Mouse (Mus musculus): ENCODE data around the gene Serpina3b. TPM values are rescaled to one million over a fixed set of nuclear protein-coding genes. Genes with fewer than 3 reads are reported as not detected.

Gene Serpina3b
- polyA plus RNA-seq, 1 experiment from 2014 or later, result not detected

DNA sequence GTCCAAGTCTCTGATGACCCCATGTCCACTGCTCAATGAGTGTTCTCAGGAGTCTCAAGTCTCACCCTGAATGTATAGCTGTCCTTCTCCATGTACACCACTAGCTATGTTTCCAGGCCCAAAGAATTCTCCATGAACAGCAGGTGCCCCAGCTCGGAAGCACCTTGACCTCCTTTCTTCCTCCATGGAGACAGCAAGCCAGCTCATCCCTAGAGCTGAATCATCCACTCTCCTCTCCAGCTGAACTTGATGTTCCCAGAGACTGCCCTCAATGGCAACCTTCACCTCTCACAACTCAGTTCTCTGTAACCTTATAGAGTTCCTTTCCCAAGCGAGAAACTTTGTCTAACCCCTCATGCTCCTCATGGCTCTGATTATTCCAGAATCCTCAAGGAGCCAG, 17.8 kb downstream of the Serpina3b start:
- Histone ChIP-seq H3K27me3 (ENCODE audit: control insufficient read depth, insufficient read depth, low read length) (no peaks in the 10 kb centered on the region), H3K27ac (ENCODE audit: low read length) (no peak overlapping the region), H3K4me1 (ENCODE audit: control insufficient read depth, insufficient read depth, low read length) (no peaks in the 10 kb centered on the region), H3K36me3 (ENCODE audit: control insufficient read depth, insufficient read depth) (no peaks in the 10 kb centered on the region), H3K4me3 (ENCODE audit: low read length) (no peak overlapping the region), H3K9ac (ENCODE audit: low read length) (no peak overlapping the region), H3K9me3 (replicated peaks; ENCODE audit: control insufficient read depth, low read length) (no peaks in the 10 kb centered on the region), H3K4me2 (ENCODE audit: low read depth, low read length) (no peak overlapping the region)
- no peak for ATAC-seq (replicated peaks; ENCODE audit: extremely low read depth, insufficient read depth, low FRiP score)
- 78% methylated on average over 2 of the region's 2 CpGs for WGBS

DNA sequence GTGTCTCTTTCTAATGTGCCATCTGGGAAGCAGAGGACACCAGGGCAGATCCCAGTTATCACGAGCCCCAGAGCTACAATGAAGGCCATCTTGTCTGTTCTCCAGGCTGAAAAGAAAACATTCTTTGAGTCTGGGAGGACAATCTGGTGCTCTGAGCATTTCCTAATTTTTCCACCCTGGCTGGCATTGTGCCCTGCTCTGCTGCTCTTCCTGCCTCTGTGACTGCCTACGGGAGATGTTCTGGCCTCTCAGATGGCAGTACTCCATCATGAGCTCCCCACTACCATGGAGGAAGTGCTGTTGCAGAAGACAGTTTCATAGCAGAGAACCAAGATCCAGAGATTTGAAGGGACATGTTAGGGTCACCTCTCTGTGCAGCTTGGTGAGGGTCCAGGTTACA, 24.2 kb downstream of the Serpina3b start:
- H3K4me1 ChIP-seq (ENCODE audit: control insufficient read depth, insufficient read depth, low read length), result no peaks in the 10 kb centered on the region
- no peaks in the 10 kb centered on the region for H3K27me3 ChIP-seq (ENCODE audit: control insufficient read depth, insufficient read depth, low read length)
- no peaks in the 10 kb centered on the region for H3K36me3 ChIP-seq (ENCODE audit: control insufficient read depth, insufficient read depth)
- 61% methylated on average over 2 of the region's 2 CpGs for WGBS
- no peak overlapping the region for H3K4me3 ChIP-seq (ENCODE audit: low read length)
- H3K27ac ChIP-seq (ENCODE audit: low read length), result no peak overlapping the region
- ATAC-seq (replicated peaks; ENCODE audit: extremely low read depth, insufficient read depth, low FRiP score), result no peak
- H3K4me2 ChIP-seq (ENCODE audit: low read depth, low read length), result no peak overlapping the region
- H3K9me3 ChIP-seq (replicated peaks; ENCODE audit: control insufficient read depth, low read length), result no peaks in the 10 kb centered on the region
- H3K9ac ChIP-seq (ENCODE audit: low read length), result no peak overlapping the region

DNA sequence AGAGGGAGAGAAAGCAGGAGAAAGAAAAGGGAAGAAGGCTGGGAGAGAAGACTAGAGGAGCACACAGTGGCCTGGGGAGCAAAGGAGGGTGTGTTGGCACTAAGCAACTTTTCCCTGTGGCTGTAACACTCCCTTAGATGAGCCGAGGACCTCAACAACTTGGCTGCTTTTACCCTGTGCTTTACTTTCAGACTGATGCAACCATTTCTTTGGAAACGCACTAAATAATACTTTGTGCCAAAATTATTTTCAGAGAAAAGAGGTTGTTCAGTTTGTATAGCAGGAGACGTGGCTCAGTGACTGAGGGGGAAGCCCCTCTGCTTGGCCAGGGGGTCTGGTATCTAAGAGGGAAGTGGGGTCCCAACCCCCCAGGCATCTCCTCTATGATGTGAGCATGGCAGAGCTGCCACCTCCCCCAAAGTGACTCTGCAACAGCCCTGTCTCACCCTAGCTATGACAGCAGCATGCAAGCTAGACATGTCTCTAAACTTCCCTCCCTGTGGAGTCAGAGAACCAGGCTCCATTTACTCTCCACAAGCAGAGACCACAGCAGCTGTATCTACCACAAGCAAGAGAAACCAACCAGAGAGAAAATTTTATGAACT, 25.3 kb downstream of the Serpina3b start:
- no peak overlapping the region for H3K9ac ChIP-seq (ENCODE audit: low read length)
- no peaks in the 10 kb centered on the region for H3K4me1 ChIP-seq (ENCODE audit: control insufficient read depth, insufficient read depth, low read length)
- H3K27me3 ChIP-seq (ENCODE audit: control insufficient read depth, insufficient read depth, low read length), result no peaks in the 10 kb centered on the region
- no peaks in the 10 kb centered on the region for H3K9me3 ChIP-seq (replicated peaks; ENCODE audit: control insufficient read depth, low read length)
- H3K4me3 ChIP-seq (ENCODE audit: low read length), result no peak overlapping the region
- ATAC-seq (replicated peaks; ENCODE audit: extremely low read depth, insufficient read depth, low FRiP score), result no peak
- H3K27ac ChIP-seq (ENCODE audit: low read length), result no peak overlapping the region
- no peaks in the 10 kb centered on the region for H3K36me3 ChIP-seq (ENCODE audit: control insufficient read depth, insufficient read depth)
- 71% methylated on average over 3 of the region's 3 CpGs for WGBS
- H3K4me2 ChIP-seq (ENCODE audit: low read depth, low read length), result no peak overlapping the region

DNA sequence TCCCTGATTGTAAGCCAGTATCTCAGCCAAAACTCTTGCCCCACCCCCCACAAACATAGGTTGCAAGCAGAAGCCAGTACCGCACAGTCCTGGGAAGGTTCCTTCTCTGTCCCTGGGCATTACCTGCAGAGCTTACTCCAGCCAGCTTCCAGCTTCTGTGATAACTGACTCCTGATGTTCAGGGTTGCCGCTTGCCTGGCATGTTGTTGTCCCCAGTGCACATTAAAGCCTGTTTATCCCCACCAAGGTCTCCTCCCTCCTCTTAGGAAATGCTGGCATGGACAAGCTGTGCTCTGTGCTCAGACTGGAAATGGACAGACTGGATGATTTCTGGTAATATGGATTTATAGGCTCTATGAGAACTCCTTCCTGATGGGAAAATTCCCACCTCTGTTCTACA, 25.9 kb downstream of the Serpina3b start, which contains the start of gene Serpina3c:
Gene Serpina3c (minus strand): TSS at position 215 of the 400 bp plus-strand sequence.
- Histone ChIP-seq H3K27me3 (ENCODE audit: control insufficient read depth, insufficient read depth, low read length) (no peaks in the 10 kb centered on the region), H3K27ac (ENCODE audit: low read length) (no peak within 1 kb of the TSS), H3K4me1 (ENCODE audit: control insufficient read depth, insufficient read depth, low read length) (no peaks in the 10 kb centered on the region), H3K9me3 (replicated peaks; ENCODE audit: control insufficient read depth, low read length) (no peaks in the 10 kb centered on the region), H3K36me3 (ENCODE audit: control insufficient read depth, insufficient read depth) (no peaks in the 10 kb centered on the region), H3K4me2 (ENCODE audit: low read depth, low read length) (no peak within 1 kb of the TSS), H3K4me3 (ENCODE audit: low read length) (no peak within 1 kb of the TSS), H3K9ac (ENCODE audit: low read length) (no peak within 1 kb of the TSS)
- no peak for ATAC-seq (replicated peaks; ENCODE audit: extremely low read depth, insufficient read depth, low FRiP score)
- 83% methylated on average over 2 of the region's 2 CpGs for WGBS

DNA sequence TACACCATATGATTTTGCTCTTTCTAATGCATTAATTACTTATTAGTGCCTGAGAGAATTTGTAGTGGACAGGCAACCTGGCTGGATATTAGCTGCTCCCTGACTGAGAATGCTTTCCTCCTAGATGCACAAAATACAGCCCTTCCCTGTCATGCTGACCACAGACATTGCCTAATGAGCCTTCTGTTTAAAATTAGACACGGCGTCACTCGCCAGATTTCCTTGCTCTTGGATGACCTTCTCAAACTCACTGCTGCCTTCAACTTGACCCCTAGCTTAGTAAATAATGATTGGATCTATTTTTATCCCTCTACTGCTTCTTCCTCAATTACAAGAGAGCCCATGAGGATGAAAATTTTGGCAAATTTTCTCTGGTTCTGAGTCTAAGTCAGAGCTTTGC, 47.0 kb downstream of the Serpina3b start:
- ATAC-seq (replicated peaks; ENCODE audit: extremely low read depth, insufficient read depth, low FRiP score), result no peak
- Histone ChIP-seq H3K4me2 (ENCODE audit: low read depth, low read length) (no peak overlapping the region), H3K27me3 (ENCODE audit: control insufficient read depth, insufficient read depth, low read length) (no peaks in the 10 kb centered on the region), H3K9me3 (replicated peaks; ENCODE audit: control insufficient read depth, low read length) (no peaks in the 10 kb centered on the region), H3K4me1 (ENCODE audit: control insufficient read depth, insufficient read depth, low read length) (peaks cover 15% of the 10 kb centered on the region), H3K4me3 (ENCODE audit: low read length) (no peak overlapping the region), H3K36me3 (ENCODE audit: control insufficient read depth, insufficient read depth) (no peaks in the 10 kb centered on the region), H3K9ac (ENCODE audit: low read length) (no peak overlapping the region), H3K27ac (ENCODE audit: low read length) (no peak overlapping the region)
- WGBS, result 30% methylated on average over 3 of the region's 3 CpGs

DNA sequence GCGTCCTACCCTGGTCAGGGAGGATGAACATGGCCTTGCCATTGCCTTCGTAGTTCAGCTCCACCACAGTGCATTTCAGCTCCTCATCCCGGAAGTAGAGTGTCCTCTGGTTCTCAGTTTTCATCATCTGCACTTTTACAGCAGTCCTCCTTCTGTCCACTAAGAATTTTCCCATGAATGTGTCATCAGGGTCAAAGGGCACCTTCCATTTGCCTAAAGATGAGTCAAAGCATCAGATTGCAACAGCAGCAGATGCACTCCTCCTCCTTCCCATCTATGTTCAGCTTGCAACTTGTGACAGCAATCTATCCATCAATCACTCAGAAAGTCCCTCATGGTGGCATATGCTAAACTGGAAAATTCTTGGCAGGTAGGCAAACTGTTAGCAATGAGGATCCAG, 47.8 kb downstream of the Serpina3b start:
- WGBS, result 81% methylated on average over 3 of the region's 3 CpGs
- Histone ChIP-seq H3K36me3 (ENCODE audit: control insufficient read depth, insufficient read depth) (no peaks in the 10 kb centered on the region), H3K4me1 (ENCODE audit: control insufficient read depth, insufficient read depth, low read length) (peaks cover 15% of the 10 kb centered on the region), H3K4me2 (ENCODE audit: low read depth, low read length) (no peak overlapping the region), H3K4me3 (ENCODE audit: low read length) (no peak overlapping the region), H3K27me3 (ENCODE audit: control insufficient read depth, insufficient read depth, low read length) (no peaks in the 10 kb centered on the region), H3K9ac (ENCODE audit: low read length) (no peak overlapping the region), H3K9me3 (replicated peaks; ENCODE audit: control insufficient read depth, low read length) (no peaks in the 10 kb centered on the region), H3K27ac (ENCODE audit: low read length) (no peak overlapping the region)
- no peak for ATAC-seq (replicated peaks; ENCODE audit: extremely low read depth, insufficient read depth, low FRiP score)

DNA sequence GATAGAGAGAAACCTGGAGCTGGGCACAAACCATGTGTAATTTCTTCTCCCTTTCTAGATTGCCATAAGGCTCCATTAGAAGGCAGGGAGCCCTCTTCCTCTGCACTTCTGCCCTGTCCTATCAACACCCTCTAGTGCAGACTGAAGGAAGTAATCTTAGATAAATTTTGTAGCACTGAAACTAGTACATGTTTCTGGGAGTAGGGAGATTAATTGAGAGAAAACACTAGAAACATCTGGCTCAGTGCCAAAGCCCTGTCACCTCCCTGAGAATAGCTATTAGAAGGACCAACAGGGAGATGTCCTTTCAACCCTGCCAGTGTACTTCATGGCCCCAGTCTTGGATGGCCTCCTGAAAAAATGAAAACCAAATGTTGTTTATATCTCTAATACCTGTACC, 50.8 kb downstream of the Serpina3b start:
- Histone ChIP-seq H3K36me3 (ENCODE audit: control insufficient read depth, insufficient read depth) (no peaks in the 10 kb centered on the region), H3K4me1 (ENCODE audit: control insufficient read depth, insufficient read depth, low read length) (peaks cover 15% of the 10 kb centered on the region), H3K9ac (ENCODE audit: low read length) (no peak overlapping the region), H3K9me3 (replicated peaks; ENCODE audit: control insufficient read depth, low read length) (no peaks in the 10 kb centered on the region), H3K4me2 (ENCODE audit: low read depth, low read length) (no peak overlapping the region), H3K27me3 (ENCODE audit: control insufficient read depth, insufficient read depth, low read length) (no peaks in the 10 kb centered on the region), H3K4me3 (ENCODE audit: low read length) (no peak overlapping the region), H3K27ac (ENCODE audit: low read length) (peak overlapping the region; percentile 37; the same call in 1 of the 2 replicates)
- ATAC-seq (replicated peaks; ENCODE audit: extremely low read depth, insufficient read depth, low FRiP score), result peak; percentile 85

DNA sequence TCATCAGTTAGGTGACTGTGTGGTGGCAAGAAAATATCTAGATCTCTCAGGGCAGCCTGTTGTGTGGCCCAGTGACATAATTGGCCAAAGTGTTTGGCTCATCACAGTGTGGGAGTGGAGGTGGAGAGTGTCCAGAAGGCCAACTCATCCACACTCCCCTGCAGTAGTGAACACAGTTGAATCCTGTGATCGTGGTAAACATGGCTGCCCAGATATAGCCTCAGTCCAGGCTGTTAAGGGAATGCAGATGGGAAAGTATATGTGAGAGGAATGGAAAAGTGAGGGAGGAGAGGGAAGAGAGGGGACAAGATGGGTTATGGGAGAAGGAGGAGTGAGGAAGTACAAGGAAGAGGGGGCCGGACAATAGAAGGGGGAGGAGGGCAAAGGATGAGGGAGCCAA, 51.2 kb downstream of the Serpina3b start:
- ATAC-seq (replicated peaks; ENCODE audit: extremely low read depth, insufficient read depth, low FRiP score), result peak; percentile 25; the same call in 1 of the 2 replicates
- WGBS, result 64% methylated on average over 2 of the region's 2 CpGs
- Histone ChIP-seq H3K9me3 (replicated peaks; ENCODE audit: control insufficient read depth, low read length) (no peaks in the 10 kb centered on the region), H3K27ac (ENCODE audit: low read length) (0 out of 2 replicates have a peak overlapping the region, but pooled peaks have one; percentile 37), H3K4me2 (ENCODE audit: low read depth, low read length) (no peak overlapping the region), H3K36me3 (ENCODE audit: control insufficient read depth, insufficient read depth) (no peaks in the 10 kb centered on the region), H3K4me3 (ENCODE audit: low read length) (no peak overlapping the region), H3K9ac (ENCODE audit: low read length) (no peak overlapping the region), H3K27me3 (ENCODE audit: control insufficient read depth, insufficient read depth, low read length) (no peaks in the 10 kb centered on the region), H3K4me1 (ENCODE audit: control insufficient read depth, insufficient read depth, low read length) (peaks cover 15% of the 10 kb centered on the region)

DNA sequence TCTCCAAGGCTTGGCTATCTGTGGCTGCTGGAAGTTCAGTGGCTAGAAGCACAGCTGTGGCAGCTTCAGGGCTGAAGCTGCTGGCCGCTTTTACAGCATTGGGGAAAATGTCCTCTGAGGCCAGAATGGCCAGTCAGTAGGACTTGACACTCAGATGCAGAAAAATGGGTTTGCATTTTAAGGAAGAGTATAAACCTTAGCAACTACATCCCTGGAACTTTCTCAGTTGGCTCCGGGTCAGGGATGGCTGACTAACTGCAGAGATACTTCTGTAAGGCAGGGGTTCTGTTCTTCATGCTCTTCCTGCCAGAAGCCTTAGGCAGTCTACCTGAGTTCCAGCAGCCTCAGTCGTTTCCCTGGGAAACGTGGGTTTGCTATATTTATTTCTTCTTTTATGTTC, 57.2 kb downstream of the Serpina3b start:
- H3K9me3 ChIP-seq (replicated peaks; ENCODE audit: control insufficient read depth, low read length), result no peaks in the 10 kb centered on the region
- WGBS, result 77% methylated on average over 4 of the region's 4 CpGs
- H3K36me3 ChIP-seq (ENCODE audit: control insufficient read depth, insufficient read depth), result no peaks in the 10 kb centered on the region
- H3K4me2 ChIP-seq (ENCODE audit: low read depth, low read length), result no peak overlapping the region
- H3K27ac ChIP-seq (ENCODE audit: low read length), result no peak overlapping the region
- no peak overlapping the region for H3K9ac ChIP-seq (ENCODE audit: low read length)
- no peak overlapping the region for H3K4me3 ChIP-seq (ENCODE audit: low read length)
- ATAC-seq (replicated peaks; ENCODE audit: extremely low read depth, insufficient read depth, low FRiP score), result no peak
- no peaks in the 10 kb centered on the region for H3K4me1 ChIP-seq (ENCODE audit: control insufficient read depth, insufficient read depth, low read length)
- H3K27me3 ChIP-seq (ENCODE audit: control insufficient read depth, insufficient read depth, low read length), result no peaks in the 10 kb centered on the region; the same call in 1 of the 2 replicates

Measured in heart, embryonic 16.5 days (tissue).